Mouse (Mus musculus): ENCODE results near the gene Dennd5b.
A peak's percentile ranks its signal among the peaks of the same experiment; 100 is the strongest.
"Not testable (repeated sequence)": the region's sequence is repeated elsewhere in the genome, so short reads cannot be mapped to it uniquely, and the experiment has no call there.

Dennd5b gene

DNA sequence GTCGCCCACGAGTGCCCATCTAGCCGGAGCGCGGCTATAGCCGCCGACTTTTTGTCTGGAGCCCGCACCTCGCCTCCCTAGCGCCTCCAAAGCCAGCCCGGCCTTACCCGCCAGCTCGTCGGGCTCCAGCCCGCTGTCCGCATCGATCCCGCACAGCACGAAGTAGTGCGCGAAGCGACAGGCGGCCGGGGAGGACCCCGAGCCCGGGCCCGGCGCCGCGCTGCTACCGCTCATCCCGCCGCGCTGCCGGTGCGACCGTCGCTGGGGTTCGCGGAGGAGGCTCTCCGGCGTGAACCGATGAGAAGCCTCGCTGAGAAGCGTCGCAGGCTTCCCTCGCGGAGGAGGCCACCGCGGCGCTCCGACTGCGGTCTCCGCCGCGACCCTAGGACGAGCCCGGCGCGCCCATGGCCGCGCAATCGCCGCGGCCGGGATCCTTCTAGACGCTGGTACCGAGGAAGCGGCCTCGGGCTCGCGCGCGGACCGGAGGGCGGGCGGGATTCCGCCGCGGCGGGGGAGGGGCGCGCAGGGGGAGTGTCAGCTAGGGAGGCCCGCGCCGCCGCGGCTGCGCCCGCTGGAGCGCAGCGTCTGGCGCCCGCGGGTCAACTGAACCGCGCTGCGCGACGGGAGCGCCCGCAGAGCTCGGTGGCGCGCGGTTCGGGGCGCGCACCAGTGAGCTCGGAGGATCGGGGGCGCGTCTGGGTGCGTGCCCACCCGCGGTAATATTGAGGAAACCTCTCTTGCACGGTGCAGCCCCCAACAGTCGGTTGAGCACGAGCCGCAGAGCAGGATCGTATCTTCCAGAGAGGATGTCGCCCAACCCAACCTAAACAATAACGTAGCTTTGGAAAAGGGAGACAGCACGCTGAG, at the start of gene Dennd5b:
Gene Dennd5b (minus strand): TSS at position 605 of the 867 bp plus-strand sequence.
- peak; percentile 81 for DNase-seq (ENCODE audit: extremely low spot score)

DNA sequence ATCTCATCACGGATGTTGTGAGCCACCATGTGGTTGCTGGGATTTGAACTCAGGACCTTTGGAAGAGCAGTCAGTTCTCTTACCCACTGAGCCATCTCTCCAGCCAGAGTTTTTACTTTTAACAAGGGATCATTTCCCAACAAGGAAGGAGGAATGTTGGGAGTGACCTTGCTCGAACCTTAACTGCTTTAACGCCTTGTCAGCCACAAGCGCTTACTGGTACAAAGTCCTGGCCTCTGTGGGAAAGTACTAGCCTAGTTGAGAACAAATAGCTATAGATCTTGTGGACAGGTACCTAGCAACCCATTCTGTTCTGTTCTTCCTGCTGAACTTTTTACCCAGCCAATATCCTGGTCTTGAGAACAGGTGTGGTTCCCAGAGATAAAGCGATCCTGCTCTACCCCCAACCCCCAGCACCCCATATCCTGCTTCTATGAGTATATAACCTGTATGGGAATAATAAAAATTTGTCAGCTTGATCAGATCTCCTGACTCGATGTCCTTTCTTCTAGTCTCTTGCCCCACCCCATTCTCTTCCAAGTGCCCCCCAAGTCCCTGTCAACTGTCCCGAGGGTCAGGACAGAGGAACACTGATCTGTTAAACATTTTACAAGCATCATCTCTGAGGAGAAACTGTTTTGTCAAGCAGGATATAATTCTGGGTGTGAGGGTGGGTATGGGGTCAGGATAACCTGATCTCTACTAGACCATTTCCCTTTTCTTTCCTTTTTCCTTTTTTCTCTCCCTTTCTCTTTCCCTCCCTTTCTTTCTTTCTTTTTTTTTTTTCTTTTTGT, 47.2 kb upstream of the Dennd5b start:
- no peak for DNase-seq (ENCODE audit: extremely low spot score)

DNA sequence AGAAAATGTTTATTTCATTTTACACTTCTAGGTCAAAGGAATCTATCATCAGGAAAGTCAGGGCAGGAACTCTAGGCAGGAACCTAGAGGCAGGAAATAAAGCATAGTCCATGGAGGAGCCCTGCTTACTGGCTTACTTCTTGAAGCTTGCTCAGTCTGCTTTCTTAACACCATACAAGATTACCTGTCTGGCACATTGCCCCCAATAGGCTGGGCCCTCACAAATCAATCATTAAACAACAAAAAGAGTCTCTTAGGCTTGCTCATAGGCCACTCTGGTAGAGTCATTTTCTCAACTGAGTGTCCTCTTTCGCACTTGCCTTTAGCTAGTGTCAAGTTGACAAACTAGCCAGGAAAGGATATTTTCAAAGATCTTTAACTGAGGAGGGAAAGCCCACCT, 43.7 kb upstream of the Dennd5b start:
- no peak for DNase-seq (ENCODE audit: extremely low spot score)

DNA sequence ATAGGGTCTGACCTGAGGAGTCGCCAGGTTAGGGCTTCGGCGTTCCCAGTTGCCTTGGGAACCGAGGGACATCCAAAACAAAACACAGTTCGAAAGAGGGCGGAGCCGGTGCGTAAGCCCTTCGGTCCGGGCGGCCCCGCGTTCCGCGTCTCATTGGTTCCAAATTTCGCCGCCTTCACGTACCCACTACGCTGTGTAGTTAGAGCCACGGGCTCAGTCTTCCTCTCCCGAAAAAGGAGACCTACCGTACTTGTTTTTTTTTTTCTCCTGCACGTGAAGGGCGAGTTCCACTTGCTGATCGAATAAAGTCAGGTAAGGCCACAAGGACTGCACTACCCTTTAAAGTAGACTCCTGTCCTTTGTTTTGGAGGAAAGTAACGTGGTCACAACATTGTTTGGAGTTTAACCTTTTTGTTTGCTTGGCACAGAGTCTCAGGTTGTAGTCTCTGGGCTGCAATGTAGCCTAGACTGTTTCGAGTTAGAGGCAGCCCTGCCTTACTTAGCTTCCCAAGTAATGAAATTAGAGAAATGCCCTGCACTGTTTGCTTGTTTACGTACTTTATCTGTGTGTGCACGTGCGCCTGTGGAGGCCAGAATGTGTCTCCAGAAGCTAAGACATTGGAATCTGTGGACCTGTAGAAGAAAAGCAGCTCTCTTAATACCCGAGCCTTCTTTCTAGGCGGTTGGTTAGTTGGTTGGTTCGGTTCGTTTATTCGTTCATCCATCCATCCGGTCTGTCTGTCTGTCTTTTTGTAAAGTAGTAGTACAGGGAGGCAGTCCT, 40.1 kb upstream of the Dennd5b start:
- peak; percentile 90 for DNase-seq (ENCODE audit: extremely low spot score)

DNA sequence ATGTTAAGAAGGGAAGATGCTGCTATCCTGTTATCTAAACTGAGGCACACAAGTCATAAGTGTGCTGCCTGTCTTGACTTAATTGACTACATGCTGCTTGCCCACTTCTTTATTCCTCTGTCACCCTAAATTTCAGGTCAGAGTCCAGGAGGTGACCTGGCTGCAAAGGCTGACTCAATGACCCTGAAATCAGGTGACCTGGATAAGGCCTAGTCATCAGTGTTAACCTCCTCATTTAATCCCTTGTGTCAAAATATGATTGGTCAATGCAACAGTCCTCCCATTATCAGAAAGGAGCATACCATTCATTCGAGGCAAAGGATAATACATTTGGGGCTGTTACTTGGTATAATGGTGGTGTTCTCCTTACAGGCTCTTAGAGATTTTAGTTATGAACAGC, 38.0 kb upstream of the Dennd5b start, which contains the start of gene Etfbkmt:
Gene Etfbkmt (plus strand): TSS at position 379 of the 400 bp plus-strand sequence.
- no peak for DNase-seq (ENCODE audit: extremely low spot score)

DNA sequence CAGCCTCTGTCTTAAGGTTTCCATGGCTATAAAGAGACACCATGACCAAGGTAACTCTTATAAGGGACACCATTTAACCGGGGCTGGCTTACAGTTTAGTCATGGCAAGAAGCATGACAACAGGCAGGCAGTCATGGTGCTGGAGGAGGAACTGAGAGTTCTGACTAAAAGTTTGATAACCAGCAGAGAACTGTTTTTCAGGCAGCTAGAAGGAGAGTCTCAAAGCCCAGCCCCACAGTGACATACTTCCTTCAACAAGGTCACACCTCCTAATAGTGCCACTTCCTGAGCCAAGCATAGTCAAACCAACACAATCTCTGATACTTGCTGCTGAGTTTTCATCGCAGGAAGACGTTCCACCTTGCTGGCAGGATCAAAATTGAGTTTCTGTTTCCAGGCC, 37.5 kb upstream of the Dennd5b start:
- no peak for DNase-seq (ENCODE audit: extremely low spot score)

DNA sequence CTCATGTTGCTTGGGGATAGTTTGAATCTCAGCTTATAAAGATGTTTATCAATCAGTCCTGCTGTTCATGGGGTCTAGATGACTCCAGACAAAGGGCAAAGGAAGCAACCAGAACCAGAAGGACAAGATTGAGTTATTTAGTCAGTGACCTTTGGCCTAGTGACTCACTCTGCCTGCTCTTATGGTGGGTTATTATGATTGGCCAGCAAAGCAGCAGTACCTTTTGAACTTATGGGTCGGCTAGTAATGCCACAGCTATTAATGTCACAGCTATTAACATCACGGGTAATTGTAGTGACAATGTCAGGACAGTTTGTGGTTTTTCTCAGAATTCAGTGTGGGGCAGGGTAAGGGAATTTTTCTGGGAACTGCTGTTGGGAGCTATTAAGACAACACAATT, 36.5 kb upstream of the Dennd5b start:
- no peak for DNase-seq (ENCODE audit: extremely low spot score)

DNA sequence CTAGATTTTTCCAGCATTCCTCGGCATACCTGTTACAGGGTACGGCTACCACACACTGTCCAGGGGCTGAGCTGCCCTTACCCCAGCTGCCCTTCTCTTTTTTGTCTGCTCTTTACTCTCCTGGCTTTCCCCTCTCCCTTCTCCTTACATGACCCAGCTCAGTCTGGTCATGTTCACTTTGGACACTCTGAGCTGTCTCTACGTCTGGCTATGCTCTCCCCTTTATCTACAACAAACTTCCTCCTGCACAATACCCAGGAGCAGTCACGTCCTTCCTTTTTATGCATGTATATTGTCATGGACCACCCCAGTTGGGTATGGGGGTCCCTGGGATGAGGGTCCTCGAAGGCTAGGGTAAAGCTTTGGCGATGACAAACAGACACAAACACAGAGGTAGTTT, 34.2 kb upstream of the Dennd5b start:
- DNase-seq (ENCODE audit: extremely low spot score): no peak

DNA sequence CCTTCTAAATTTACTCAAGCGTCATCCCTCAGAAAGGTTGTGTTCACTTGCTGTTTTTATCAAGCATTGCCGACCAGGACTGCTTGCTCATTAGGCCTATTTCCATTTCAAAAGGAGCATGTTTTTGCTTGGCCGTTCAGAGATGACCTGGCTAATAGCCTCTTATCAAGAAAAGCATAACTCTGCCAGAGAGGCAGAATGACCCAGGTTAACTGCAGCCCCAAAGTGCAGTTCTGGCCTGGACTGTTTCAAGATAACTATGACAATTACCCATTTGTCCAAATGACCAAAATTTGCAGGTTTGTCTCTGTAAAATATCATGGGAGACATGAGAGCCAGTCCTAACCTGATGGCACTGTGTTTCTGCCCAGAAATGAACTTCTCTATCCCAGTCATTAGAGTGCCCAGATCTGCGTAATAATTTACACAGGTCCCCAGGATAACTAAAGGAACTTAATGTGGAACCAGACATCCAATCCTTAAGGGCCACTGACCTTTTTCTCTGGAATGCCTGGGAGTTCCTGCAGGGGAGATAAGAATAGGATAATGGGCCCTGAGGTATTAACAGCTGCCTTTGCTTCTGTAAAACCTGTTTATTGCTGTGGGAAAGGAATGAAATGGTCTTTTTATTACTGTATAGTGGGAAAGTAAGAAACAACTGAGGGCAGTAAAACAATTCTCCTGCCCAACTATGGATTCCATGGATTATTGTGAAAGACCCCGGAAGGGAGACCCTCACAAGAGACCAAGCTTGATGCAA, 33.1 kb upstream of the Dennd5b start:
- DNase-seq (ENCODE audit: extremely low spot score): no peak

DNA sequence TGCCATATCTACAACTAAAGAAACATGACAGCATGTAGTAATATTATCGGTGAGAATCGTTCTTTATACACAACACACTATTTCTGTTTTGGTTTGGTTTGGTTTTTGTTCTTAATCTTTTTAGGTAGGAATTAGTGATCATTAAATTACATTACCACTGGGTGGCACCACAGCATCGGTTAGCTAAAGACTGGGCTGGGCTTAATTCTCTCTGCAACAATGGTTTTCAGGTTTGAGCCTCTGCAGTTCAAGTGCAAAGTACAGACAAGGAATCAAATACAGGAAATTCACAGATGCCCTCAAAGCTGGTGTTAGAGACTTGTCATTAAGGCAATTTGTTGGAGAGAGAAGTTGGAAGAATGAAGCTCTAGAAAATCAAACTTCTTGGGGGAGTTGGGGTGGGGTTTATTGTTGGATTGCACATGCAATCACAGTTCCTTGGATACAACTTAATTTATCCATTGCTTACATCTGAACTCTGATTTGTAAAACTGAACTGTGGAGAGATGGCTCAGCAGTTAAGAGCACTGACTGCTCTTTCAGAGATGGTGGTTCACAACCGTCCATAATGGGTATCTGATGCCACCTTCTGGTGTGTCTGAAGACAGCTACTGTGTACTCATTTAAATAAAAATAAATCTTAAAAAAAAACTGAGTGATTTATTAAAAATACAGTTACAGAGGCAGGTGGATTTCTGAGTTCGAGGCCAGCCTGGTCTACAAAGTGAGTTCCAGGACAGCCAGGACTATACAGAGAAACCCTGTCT, 31.0 kb upstream of the Dennd5b start:
- peak; percentile 72 for DNase-seq (ENCODE audit: extremely low spot score)

DNA sequence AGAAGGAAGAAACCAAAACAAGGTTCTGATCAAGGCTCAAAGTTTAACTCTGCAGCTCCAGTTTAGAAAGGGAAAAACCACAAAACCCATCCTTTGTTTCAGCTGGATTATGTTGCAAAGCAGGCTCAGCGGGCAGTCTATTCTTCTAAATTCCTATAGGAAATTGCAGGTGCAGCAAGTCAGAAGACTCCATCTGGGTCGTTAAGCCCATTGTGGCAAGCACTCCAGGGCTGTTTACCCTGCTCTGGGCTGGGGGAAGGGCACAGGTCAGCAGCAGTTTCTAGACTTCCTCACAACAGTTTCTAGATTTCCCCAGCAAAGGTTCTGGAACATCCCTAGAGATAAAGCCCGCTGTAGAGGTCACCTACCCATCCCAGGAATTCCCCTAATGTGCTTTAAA, 29.6 kb upstream of the Dennd5b start:
- DNase-seq (ENCODE audit: extremely low spot score): no peak

DNA sequence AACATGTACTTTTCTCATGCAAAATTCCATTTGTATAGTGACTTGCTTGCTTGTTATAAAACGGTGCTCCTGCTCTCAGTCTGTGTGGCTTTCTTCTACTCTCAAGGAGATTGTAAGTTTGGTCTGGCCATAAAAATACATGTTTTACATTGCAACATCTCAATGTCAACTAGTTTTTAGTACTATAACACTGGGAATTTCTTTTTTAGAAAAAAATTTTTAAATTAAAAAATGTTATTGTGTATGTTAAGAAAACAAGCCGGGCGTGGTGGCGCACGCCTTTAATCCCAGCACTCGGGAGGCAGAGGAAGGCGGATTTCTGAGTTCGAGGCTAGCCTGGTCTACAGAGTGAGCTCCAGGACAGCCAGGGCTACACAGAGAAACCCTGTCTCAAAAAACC, 28.4 kb upstream of the Dennd5b start, which contains the start of gene Gm10203:
Gene Gm10203 (plus strand): TSS at position 301 of the 400 bp plus-strand sequence.
- not testable (repeated sequence) for DNase-seq (ENCODE audit: extremely low spot score)

DNA sequence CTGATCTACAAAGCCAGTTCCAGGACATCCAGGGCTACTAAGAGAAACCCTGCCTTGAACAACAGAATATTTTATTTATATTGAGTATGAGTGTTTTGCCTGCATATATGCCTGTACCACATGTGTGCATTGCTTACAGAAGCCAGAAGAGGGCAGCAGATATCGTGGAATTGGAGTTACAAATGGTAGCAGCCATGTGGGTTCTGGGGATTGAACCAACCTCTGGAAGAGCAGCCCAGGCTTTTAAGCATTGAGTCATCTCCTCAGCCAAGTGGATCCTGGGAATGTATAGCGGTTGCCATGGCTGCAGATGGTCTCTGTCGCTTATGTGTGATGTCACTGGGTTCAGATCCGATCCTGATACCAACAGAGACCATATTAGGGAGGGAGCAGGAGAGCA, 25.2 kb upstream of the Dennd5b start:
- DNase-seq (ENCODE audit: extremely low spot score): no peak

DNA sequence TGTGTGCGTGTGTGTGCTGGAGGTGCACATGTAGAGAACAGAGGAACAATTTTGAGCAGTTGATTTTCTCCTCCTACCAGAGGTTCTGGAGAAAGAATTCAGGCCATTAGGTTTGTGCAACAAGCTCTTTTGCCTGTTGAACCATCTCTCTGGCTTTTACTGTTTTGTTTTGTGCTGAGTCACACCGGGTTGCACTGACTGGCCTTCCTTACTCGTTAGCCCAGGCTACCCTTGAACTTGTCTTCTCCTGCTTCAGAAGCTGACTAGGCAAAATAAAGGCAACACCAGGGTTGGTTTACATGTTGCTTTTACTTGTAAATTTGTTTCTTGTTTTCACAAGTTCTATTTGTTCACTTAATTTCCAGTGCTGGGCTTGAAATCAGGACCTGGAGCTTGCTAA, 21.6 kb upstream of the Dennd5b start:
- DNase-seq (ENCODE audit: extremely low spot score): no peak

DNA sequence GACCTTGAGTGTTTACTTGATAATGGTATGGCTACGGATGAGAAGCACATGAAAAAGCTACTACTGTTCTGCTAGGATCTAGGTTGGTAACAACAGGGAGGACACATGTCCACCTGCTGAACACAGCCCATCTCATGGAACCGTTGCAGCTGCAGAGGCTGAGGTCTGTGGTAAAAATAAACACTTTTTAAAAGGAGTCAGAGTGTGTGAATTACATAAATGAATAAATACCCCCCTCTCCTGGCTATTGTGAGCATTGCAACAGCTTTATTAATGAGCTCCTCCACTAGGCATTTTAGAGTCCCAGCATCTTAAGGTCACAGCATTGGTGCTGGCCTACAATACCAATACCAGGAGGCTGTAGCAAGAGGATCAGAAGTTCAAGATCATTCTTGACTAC, 18.4 kb upstream of the Dennd5b start:
- DNase-seq (ENCODE audit: extremely low spot score): peak; percentile 74

DNA sequence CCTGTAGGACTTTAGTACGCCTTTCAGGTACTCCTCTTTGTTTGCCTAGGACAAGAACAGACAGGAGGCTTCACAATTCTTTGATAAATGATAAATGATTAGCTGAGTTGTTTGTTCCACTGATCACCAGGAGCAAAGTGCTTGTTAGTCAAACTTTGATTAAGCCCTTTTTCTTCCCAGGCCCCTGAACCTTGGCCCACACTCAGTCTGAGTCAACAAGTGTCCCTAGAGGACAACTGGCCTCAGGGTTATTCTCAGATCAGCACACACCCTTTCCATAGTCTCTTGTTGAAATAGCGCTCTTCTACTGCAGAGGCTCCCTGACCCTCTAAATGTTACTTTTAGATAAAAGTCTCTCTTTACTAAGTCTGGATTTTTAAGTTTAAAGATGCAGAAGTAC, 17.5 kb upstream of the Dennd5b start:
- DNase-seq (ENCODE audit: extremely low spot score): no peak

DNA sequence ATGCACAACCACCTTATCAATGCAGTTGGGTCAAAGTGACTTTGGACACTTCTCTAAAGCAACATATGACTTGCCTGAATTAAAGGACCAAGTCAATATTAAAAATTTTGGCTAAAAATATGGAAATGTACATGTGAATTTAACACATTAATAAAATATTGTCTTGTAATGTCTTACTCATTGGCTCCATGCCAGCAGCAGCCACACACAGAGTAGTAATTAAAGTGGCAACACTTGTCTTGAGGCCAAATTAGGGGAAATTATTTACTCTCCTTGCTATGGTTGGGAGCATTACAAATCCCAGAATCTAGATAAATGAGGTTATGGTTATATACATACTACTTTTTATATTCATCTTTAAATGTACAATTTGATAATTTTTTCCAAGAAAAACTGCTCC, 15.5 kb upstream of the Dennd5b start:
- no peak for DNase-seq (ENCODE audit: extremely low spot score)

DNA sequence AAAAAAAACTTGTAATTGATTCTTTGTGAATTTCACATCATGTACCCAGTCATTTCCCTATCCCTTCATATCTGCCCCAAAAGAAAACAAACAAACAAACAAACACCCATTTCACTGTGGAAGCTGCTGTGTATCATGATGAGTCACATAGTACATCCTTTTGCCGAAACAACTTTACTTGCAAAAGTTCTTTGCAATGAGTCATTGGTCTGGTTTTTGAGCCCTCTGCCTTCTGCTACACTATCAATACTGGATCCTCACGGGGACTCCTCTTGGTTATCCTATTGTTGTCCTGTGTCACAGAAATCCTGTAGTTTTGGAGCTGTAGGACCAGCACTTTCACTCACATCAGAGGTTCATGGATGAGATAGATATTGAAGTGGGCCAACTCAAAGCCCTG, 7.4 kb upstream of the Dennd5b start:
- no peak for DNase-seq (ENCODE audit: extremely low spot score)

DNA sequence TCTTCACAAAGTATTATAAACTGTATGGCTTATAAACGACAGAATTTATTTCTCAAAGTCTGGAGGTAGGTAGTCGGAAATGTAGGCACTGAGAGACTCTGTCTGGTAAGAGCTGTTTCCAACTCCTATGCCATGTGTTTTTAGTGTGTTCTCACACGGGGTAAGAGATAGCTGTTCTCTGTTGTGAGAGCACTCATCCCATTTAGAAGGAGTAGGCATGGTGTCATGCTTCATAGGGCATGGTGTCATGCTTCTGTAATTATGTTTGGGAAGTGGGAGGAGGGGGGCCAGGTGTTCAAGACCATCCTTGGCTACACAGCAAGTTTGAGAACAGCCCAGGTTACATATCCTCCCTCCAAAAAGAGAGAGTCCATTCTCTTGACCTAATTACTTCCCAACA, 6.1 kb upstream of the Dennd5b start:
- DNase-seq (ENCODE audit: extremely low spot score): no peak

DNA sequence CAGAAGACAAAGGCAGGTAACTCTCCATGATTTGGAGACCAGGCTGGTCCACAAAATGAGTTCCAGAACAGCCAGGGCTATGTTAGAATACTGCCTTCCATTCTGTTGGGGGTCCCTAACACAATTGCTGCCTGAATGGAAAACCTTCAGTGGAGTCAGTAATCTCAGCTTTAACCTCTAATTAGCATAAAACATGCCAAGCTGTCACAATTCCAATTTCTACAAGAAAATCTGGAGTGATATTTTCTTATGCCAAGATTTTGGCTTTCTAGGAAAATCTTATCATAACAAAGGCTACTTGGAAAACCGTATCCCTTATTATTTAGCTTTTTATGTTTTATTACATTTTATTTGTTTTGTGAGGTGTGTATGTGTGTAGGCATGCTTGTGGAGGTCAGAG, 2.0 kb upstream of the Dennd5b start:
- no peak for DNase-seq (ENCODE audit: extremely low spot score)

DNA sequence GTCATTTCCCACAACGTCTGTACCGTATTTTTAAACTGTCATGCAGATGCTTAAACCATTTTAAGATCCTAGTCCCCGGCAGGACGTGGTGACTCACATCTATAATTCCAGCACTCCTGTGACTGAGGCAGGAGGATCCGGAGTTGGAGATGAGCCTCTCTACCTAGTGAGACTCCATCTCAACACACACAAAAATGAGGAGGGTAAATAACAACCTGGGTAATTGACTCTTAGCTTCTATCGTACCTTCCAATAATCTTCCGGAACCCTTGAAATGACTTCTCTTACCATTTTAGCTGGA, 413 bp upstream of the Dennd5b start:
- DNase-seq (ENCODE audit: extremely low spot score): no peak
